Mouse (Mus musculus) left cerebral cortex, adult 2 months (tissue): ENCODE data around the gene Sytl3. TPM values are rescaled to one million over a fixed set of nuclear protein-coding genes. Genes with fewer than 3 reads are reported as not detected.
A peak's percentile ranks its signal among the peaks of the same experiment; 100 is the strongest.
"Not testable (repeated sequence)": the region's sequence is repeated elsewhere in the genome, so short reads cannot be mapped to it uniquely, and the experiment has no call there.

Experiments used
- DNase-seq, 2 experiments: peaks; one replicate each; pipeline ENCODE4 v3.0.0; 2021 to 2022; ENCODE audit warnings: low spot score in 2 of 2, mixed read lengths in 1 of 2; ENCODE audit errors: extremely low spot score in 1 of 2
- H3K27ac ChIP-seq: fragments of 200-600 bp; 2 replicates; pipeline ENCODE4 v1.8.1; 2022
- H3K4me3 ChIP-seq: fragments of 200-600 bp; 2 replicates; pipeline ENCODE4 v1.8.1; 2022
- CTCF ChIP-seq: fragments of 200-600 bp; IDR thresholded peaks from 2 replicates; pipeline ENCODE4 v1.8.1; 2022; ENCODE audit warnings: antibody characterized with exemption, mild to moderate bottlenecking, moderate library complexity
- intact Hi-C: fragments of 180-260 bp; cut with DNase I; formaldehyde crosslinking; loops from one replicate; pipeline ENCODE4 v1.15.1; 2025
- total RNA-seq, 2 experiments: library from RNA; stranded (reverse); gene quantifications; 2 replicates each; pipeline ENCODE4 v1.2.3; 2021

The Sytl3 gene
- total RNA-seq, 2 experiments from 2014 or later: 0.34 to 0.77 TPM

DNA sequence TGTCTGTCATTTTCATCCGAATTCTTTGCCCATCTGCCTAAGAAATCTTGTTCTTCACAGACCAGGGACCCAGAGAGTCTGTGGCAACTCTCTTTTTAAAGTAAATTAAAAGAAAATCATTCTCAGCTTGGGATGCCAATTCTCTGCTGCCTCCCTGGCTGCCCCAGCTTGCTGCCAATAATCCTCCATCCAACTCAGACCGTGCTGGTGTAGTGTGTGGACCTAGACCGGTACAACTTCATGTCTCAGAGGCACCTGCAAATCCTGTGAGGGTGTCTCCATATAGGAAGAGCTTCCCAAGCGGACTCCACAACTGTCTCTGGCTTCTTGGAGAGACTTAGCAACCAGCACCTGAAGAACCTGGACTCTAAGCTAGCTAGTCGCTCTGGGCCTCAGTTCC, 22.0 kb upstream of the Sytl3 start:
- no peak for TF ChIP-seq CTCF
- intact Hi-C loops: loop anchor here (10.0 kb wide), 1 partner anchor 352 kb away; no protein-coding TSS in a partner anchor
- Histone ChIP-seq H3K4me3 (no peak overlapping the region), H3K27ac (no peak overlapping the region)
- no peak for DNase-seq

DNA sequence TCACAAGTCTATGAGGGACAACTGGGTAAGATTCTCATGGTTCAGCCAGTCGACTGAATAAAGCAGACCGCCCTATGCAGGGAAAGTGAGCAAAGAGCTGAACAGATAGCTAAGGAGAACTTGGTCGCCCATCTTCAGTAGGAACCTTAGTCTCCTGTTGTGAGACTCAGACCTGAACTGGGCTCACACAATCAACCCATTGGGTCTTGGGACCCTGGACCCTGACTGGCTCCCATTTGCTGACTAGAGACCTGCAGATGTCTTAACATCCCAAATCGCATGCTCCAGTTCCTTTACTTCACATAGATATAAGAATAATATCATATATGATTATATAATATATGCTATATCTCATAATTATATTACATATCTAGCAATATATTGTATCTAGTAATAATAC, 21.5 kb upstream of the Sytl3 start:
- DNase-seq, H3K27ac ChIP-seq, H3K4me3 ChIP-seq: not testable (repeated sequence)
- intact Hi-C loops: loop anchor here (10.0 kb wide), 1 partner anchor 353 kb away; no protein-coding TSS in a partner anchor

DNA sequence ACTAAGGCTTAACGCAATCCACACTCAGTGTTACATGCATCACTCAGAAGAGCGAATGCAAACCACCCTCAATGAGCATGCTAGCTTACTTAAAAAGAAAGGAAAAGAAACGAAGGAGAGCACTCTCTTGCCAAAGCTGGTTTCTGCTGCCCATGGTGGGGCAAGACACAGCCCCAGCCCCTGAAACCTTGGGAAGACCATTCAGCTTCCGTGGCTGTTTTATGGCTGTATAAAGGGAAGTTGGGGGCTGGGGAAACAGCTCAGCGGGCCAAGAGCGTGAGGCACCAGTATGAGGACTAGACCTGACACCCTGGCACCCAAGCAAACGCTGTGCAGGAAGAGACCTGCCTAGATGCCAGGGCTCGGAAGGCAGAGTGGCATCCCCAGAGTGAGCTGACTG, 20.4 kb upstream of the Sytl3 start:
- DNase-seq: not testable (repeated sequence)
- intact Hi-C loops: loop anchor here (10.0 kb wide), 1 partner anchor 354 kb away; no protein-coding TSS in a partner anchor

DNA sequence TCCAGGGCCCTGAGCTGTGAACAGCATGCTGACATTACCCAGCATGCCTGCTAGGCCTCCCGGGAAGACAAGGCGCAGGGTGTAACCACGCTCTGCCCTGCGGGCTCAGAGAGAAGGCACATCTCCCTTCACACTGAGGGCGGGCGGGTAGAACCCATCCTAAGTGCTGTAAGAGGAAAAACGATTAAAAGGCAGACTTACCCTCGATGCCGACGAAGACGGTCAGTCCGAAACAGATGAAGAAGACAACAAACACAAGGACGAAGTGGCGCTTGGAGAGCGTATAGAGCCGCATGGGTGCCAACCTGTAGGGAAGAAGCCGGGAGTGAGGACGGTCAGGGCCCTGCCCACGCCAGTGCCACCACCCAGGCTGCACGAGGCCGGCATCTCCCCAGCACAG, 19.4 kb upstream of the Sytl3 start:
- H3K27ac ChIP-seq, H3K4me3 ChIP-seq, DNase-seq: not testable (repeated sequence)
- intact Hi-C loops: loop anchor here (10.0 kb wide), 1 partner anchor 355 kb away; no protein-coding TSS in a partner anchor

More for the DNA sequence above, 20.4 kb upstream of the Sytl3 start:
- H3K4me3 ChIP-seq, H3K27ac ChIP-seq: not testable (repeated sequence)

DNA sequence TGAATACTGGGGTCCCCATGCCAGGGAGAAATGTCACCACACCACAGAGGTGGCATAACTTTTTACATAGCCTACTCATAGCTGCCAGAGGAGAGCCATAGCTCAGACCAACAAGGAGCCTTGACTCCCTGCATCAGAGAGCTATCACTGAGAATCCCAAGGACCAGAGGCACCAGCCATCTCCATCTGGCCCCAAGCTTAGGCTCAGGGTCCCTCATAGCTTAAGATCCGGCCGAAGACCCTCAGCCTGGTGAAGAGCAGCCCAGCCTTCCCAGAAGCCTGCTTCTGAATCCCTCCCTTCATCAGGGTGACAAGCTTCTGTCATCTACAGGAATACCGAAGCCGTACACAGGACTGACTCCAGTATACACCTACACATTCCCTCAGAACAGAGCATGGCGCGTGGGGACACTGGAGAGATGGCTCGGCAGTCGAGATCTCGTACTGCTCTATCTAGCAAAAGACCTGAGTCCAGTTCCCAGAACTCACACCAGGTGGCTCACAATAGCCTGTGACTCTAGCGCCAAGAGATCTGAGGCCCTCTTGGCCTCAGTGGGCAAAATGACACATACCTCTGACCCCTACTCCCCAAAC, 18.8 kb upstream of the Sytl3 start:
- DNase-seq, H3K27ac ChIP-seq, H3K4me3 ChIP-seq, intact Hi-C loops: not testable (repeated sequence)

DNA sequence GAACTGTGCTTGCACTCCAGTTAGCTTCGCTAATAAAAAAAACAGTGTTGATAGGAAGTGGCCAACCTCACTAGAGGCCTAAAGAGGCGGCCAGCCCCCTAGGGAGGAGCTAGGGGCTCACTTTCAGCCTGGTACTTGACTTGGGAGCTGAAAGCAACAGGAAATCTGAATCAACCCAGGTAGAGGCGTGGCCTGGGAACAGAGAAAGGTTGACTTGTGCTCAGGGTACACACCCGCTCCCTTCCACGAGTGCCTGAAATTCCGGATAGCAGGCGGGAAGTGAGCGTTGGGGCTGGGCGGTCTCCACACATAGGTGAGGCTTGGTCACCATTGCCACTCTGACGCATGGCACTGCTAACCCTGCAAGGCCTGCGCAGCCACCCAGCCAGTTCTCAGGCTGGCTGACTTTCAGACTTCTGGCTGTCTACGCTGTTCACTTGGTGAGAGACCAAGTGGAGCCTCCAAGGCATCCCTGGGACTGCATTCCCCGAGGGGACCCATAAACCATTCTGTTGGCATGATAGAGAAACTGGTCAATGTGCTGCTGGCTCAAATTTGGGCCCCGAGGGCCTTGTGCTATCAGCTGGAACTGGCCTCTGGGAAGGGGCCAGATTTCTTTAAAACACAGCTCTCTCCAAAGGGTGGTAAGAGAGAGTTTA, 18.0 kb upstream of the Sytl3 start:
- H3K4me3 ChIP-seq, intact Hi-C loops, DNase-seq, H3K27ac ChIP-seq: not testable (repeated sequence)

DNA sequence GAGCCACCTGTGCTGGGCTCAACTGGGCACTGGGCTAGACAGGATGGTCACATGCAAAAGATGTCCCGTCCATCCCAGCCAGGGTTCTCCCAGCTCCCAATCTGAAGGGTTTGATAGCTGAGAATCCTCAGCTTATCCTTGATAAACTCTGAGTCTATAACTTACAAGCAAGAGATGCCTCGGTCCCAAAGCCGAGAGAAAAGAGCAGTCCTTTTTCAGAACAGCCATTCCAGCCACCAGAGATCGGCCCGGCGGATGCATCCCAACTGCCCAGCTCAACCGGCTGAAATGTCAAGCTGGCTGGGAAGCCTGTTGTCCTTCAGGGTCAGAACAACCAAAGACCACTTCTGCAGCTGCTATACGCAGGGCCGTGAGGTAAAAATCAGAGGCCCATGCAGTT, 14.7 kb upstream of the Sytl3 start:
- H3K27ac ChIP-seq, DNase-seq, H3K4me3 ChIP-seq, intact Hi-C loops: not testable (repeated sequence)

DNA sequence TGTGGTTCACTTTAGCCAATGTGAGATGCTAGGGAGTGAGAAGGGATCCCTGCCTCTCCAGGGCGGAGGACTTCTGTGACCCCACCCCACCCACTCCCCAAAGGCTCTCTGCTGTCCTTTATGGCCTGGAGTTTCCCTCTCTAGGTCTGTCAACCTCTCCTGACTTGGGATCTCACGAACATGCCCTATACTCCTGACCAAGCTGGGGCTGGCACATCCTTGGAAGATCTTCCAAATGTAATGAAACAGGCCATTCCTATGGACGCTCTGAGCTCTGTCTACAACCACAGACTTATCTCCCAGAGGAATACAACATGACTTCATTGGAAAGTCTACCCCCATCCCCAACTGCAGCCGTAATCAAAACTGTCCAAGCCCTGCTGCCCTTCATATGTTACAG, 14.2 kb upstream of the Sytl3 start:
- intact Hi-C loops, DNase-seq, H3K4me3 ChIP-seq, H3K27ac ChIP-seq: not testable (repeated sequence)

DNA sequence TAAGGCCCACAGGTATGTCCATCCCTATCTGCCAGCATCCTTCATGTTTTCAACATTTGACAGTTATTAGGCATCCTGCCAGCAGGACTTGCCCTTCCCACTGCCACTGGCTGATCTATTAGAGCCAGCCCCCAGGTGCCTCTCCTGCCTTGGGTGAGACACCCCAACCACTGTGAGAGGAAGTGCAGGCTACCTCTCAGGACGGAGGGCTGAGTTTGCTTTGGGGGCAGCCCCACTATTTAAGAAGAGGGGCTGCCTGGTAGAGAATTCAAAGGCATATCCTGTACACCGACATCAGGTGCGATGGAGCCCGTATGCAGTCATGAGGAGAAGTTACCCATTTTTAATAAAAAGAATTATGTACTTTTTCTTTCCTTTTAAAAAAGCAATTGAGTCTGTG, 13.2 kb upstream of the Sytl3 start:
- DNase-seq, H3K4me3 ChIP-seq, intact Hi-C loops: not testable (repeated sequence)

DNA sequence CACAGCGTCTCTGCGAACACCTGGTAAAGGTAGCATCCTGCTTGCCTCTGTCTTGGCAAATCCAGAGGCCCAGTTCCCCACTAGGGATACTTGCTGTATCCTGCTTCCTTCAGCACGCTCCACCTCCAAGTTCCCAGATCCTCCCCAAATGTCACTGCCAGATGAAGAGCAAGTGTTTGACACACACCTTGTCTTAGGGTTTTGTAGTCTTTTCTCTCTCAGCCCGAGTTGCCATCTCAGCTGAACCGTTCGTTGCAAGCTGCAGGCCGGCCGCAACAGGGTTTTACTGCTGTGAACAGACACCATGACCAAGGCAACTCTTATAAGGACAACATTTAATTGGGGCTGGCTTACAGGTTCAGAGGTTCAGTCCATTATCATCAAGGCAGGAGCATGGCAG, 12.1 kb upstream of the Sytl3 start:
- intact Hi-C loops, DNase-seq, H3K27ac ChIP-seq, H3K4me3 ChIP-seq: not testable (repeated sequence)

More for the DNA sequence above, 13.2 kb upstream of the Sytl3 start:
- not testable (repeated sequence) for H3K27ac ChIP-seq

DNA sequence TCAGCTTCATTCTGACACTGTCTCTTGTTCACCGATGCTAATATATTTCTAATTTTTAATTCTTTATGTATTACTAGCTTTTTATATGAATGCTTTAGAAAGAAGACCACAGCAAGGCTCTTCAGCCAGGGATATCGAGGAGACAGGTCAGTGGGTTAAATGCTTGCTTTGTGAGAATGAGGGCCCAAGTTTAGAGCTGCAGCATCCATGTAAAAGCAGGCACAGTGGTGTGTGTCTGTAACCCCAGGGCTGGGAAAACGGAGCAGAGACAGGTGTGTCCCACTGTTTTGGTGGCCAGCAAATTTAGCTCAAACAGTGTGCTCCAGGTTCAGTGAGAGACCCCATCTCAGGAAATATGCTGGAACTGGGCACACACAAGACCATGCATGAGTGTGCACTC, 11.4 kb upstream of the Sytl3 start:
- DNase-seq, intact Hi-C loops, H3K27ac ChIP-seq, H3K4me3 ChIP-seq: not testable (repeated sequence)

DNA sequence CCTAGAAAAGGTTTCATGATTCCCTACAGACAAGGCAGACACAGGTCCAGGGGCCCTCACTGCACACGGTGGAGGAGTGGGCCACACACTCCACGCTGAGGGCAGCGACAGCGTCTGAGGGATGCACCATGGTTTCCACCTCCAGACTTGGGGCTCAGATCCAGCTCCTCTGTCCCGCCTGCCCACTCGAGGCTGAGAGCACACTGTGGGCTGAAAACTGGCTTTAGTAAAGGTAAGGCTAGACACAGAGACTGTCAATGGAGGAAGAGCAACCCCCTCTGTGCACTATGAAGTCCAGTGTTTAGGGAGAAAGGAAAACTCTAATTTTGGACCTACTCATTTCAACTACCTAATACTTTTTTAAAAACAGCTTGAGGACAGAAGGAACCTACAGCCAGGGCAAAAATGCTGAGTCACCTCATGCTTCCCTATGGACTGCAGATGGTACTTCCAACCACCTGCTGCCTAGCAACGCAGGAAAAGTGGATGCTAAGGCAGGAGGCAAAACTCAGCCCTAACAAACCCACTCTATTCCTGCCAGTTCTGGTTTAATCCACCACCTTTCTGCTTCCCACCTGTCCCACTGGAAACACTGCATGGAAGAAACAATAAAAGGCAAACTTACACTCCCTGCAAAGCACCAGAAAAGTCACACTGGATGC, 7.9 kb upstream of the Sytl3 start:
- DNase-seq: peak in 1 of 2 experiments; percentile 72

DNA sequence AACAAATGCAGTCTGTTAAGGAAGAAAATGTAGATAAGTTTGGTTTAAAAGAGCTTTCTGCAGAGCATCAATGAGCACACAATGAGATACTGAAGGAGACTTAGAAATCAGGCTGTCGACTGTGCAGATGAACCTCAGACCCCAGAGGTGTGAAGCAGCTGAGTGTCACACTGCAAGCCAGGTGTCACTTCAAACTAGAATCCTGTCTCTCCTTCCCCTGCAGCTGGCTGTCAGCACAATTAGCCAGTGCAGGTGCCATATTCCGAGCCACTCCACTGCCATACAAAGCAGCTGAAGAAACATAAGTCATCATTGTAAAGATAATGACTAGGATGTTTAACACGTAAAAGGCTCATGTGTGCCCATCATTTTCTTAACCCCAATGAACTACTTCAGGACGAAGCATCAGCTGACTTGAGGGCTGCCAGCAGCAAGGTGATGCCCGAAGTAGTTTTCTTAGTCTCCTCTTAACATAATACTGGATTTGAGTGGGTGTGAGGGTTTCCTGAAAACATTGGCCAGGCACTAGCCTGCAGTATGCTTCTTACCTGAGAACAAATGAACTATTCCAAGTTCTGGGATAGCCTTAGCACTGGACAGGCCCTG, 5.4 kb upstream of the Sytl3 start:
- DNase-seq, H3K27ac ChIP-seq, intact Hi-C loops, H3K4me3 ChIP-seq: not testable (repeated sequence)

More for the DNA sequence above, 7.9 kb upstream of the Sytl3 start:
- H3K27ac ChIP-seq, intact Hi-C loops, H3K4me3 ChIP-seq: not testable (repeated sequence)

DNA sequence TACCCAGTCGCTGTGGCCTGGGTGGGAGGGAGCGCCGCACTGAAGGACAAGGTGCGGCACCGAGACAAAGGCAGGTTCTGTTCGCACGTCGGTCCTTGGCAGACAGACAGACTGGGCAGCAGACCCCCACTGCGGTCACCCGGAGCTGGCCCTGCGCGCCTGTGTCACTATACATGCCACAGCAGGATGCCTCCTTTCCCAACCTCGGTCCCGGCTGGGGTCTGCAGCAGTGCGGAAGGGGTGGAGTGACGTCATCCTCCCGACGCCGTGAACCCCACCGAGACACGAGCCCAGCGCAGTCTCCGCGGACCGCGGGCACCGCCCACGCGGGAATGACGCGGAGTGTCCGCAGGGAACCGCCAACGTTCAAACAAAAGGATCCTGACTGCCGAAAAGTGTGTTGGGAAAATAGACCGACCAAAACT, 3.8 kb upstream of the Sytl3 start:
- peak overlapping the region; percentile 49 for H3K4me3 ChIP-seq
- H3K27ac ChIP-seq: peak overlapping the region; percentile 53; the same call in 1 of the 2 replicates
- DNase-seq: peak; percentile 63 to 70
- intact Hi-C loops: not testable (repeated sequence)

DNA sequence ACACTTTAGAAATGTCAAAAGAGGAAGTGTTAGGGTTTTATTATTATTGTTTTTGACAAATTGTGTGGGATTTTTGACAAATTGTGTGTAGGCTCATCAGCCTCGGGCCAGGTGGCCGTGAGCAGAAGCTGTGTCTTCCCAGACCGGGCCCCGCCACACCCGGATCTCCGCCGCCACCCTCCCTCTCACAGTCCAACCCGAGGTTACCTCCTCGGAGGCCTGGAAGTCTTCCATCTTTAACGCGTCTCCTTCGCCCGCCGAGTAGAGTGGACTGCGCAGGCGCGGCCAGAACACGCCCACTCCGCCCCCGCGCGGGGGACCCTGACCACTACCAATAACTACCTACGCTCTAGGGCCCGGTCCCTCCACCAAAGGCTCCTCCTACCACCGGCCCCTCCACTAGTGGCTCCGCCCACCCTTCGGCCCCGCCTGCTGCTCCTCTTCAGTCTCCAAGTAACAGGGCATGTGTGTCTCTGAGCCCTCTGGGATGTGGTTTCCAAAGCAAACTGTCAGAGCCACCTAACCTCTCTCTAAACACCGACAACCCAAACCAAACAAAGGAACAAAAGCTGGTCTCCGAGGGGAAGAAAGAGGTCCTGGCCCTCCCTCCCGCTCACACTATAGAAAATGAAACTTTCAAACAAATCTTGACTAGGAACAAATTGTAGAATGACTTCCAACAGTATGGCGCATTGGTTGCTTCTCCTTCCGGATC, 3.2 kb upstream of the Sytl3 start, which contains the start of gene Dynlt1f:
TSS of gene Dynlt1f (minus strand) at position 334 of the 715 bp plus-strand sequence.
- peak; percentile 49 to 64 for DNase-seq
- intact Hi-C loops: not testable (repeated sequence)
- Histone ChIP-seq H3K4me3 (peak within 1 kb of the TSS; percentile 49), H3K27ac (peak within 1 kb of the TSS; percentile 53; the same call in 1 of the 2 replicates)

DNA sequence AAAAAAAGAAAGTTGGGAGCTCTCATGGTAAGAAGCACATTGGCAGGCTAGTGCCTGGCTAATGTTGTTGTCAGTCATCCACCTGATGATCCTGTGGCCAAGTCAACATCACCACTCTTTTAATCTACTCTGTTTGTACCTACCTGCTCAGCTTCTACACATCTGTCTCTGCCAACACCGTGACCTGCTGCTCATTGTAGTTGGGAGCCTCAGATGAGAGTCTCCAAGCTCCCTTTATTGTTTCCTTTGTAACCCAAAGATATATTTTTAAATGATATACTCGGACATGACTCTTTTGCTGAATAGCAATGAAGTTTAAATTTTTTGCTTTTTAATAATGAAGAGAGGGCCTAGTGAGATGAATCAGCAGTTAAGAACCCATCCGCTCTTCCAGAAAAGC, 2.4 kb upstream of the Sytl3 start:
- intact Hi-C loops, H3K4me3 ChIP-seq, DNase-seq, H3K27ac ChIP-seq: not testable (repeated sequence)
